Mouse (Mus musculus): ENCODE results near the gene Smpd3.
A peak's percentile ranks its signal among the peaks of the same experiment; 100 is the strongest.

The Smpd3 gene

DNA sequence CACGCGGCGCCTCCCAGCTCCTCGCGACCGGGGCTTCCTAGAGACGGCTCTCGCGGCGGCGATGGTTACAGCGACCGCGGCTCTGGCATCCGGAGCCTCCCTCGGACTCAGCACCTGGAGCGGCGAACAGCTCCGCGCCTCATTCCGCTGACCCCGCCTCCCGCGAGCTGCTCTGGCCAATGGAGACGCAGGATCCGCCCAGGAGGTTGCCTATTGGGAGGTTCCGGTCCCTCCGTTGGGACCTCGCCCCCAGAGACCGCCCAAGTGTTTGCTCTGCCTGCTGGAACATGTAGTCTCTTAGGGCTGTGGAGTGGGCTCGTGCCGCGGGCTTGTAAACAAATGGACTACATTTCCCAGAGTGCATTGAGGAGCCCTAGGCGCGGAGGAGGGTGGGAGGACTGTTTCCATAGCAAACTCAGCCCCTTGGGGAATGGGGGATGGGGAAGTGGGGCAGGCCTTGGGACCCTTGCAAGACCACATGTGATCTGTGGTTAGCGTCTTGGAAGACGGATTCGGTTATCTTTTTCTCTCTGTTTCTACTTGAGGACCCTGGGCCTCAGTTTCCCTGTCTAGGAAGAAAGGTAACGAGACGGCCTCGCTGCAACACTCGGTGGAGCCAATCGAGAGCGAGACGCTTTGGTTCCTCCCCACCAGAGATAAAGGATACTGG is at the start of gene Smpd3:
Smpd3 (minus strand) TSS at position 137 of the 670 bp plus-strand sequence.
- peak; percentile 96 for DNase-seq (ENCODE audit: low read depth, low spot score)

DNA sequence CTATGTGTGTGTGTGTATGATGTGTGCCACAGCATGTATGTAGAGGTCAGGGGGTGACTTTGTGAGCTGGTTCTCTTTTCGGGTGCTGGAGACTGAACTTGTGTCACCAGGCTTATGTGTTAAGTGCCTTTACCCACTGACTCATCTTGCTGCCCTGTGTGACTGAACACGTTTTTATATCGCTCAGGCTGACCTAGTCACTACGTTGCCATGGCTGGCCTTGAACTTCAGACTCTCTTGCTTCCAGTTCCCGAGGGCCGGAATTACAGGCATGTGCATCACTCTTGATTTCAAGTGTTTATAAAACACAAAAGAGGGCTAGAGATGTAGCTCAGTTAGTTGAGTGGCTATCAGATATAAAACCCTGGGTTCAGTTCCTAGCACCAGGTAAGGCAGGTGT is 43.2 kb upstream of the Smpd3 start:
- DNase-seq (ENCODE audit: low read depth, low spot score): no peak

DNA sequence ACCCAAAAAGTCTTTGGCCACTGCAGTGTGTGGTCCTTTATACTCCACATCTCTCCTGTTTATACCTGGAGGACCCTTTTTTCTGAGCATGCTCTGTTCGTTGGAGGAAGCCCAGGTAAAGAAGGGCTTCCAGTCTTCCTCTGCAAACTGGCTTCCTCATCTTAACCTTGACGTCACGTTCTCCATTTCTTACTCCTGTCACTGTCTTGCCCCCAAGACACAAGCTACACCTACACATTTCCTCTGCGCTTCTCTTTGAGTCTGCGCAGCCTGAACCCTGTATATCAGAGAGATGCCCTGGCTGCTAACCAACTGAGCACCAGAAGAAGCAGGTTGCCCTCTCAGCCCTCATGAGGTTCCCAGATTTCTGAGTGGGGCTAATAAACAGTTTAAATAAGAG is 41.6 kb upstream of the Smpd3 start:
- no peak for DNase-seq (ENCODE audit: low read depth, low spot score)

DNA sequence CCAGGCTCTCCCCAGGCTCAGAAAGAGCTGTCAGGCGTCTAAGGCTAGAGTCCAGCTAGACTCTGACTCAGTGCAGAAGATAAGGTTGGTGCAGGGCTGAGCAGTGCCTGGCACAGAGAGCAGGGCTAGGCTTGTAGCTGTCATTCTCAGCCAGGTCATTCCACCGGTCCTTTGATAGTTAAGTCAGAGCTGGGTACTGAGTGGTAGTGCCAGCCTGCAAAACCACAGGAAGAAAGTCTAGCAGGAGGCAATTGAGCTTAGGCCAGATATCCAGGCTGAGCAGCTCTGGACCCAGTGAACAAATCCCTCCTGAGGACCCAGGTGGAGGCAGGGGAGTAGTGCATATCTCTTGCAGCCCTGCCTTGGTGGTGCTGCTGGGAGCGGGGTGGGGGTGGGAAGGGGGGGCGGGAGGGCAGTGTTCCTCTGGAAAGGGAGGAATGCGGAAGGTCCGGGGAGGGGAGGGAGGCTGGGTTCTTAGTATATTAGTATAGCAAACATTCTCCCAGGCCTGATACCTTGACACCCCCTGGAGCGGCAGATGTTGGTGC is 40.8 kb upstream of the Smpd3 start:
- DNase-seq (ENCODE audit: low read depth, low spot score): no peak

DNA sequence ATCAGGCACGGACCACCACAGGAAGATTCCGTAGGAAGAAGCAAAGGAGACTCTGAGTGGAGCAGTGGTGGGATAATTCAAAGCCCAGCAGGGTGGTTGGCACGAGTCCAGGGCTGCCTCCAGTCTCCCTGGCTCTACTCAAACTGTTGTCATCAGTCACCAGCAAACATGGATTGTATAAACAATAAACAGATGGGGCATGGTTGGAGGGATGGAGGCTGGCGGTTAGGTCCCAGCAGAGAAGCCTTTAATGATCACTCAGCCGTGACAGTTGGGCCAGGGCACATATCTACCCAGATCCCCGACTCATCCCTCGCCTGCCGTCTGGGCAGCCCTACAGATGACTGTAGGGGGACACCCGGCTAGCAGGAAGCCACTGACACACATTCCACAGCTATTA is 39.1 kb upstream of the Smpd3 start:
- no peak for DNase-seq (ENCODE audit: low read depth, low spot score)

DNA sequence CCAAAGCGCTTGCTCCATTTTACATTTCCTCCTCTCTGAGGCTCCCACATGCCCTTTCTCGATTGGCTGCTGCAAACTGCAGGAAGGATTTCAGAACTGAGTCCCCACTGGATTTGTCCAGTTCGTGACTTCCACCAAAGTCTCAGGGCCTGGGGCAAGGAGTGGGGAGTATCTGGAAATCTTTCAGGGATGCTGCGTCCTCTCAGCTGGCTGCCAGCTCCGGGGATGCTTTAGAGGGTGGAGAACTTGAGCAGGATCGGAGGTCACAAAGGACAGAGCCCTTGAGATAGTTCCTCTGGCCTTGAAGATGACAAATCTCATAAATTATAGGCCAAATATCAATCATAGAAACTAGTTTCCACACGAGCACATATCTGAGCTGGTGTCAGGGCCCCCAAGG is 38.2 kb upstream of the Smpd3 start:
- peak; percentile 48 for DNase-seq (ENCODE audit: low read depth, low spot score)

DNA sequence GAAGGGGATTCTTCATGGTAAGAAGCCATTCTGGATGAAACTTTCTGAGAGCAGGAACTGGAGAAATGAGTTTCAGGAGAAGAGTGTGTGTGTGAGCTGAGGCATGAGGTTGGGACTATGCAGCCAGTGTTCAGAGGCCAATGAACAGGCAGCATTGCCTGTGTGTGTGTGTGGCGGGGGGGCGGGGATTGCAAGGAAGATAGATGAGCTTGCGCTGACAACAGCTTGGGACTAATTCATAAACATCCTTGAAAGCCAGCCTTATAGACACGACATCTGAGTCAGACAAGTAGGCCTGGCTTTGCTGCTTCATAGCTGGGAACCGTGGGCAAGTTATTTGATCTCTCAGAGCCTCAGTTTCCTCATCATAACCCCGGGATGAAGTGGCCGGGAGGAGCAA is 31.3 kb upstream of the Smpd3 start:
- DNase-seq (ENCODE audit: low read depth, low spot score): no peak

DNA sequence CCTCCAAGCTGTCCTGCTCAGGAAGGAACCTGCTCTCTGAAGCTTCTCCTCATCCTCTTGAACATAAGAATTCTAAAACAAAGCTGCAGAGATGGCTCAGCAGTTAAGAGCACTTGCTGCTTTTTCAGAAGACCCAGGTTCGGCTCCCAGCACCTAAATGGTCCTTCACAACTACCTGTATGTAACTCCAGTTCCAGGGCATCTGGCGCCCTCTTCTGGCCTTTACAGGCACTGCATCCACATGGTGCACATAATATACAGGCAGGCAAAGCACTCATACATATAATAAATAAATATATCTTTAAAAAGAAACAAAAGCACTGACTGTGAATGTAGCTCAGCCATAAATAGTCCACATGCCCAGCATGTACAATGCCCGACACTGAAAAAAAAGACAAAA is 30.7 kb upstream of the Smpd3 start:
- no peak for DNase-seq (ENCODE audit: low read depth, low spot score)

DNA sequence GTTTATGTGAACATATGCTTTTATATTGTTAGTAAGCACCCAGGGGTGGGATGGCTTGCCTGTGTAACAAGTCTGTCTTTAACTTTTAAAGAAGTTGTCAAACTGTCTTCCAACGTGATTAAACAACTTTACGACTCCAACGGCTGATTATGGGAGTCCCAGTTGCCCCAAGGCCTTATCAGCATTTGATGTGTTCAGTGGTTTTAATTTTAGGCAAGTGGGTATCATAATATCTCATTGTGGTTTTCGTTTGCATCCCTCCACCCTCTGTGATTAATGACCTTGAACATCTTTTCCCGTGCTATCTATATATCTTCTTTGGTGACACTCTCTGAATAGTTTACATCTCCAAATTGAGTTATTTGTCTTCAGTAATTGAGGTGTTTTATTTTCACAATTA is 27.0 kb upstream of the Smpd3 start:
- no peak for DNase-seq (ENCODE audit: low read depth, low spot score)

DNA sequence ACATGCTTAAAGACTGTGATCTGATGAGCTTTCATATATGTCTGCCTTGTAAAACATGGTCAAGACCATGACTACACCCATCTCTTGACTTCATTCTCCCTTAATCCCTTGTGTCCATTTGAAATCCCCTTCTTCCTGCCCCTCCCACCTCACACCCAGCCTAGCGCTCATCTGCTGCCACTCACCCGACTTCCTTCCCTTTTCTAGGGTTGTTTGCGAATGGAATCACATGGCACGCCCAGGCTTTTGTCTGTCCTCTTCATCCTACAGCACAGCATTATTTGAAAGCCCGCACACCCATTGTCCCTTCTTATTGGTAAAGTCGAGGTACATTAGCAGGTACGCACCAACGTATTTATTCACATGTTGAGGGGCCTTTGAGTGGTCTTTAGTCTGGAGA is 26.5 kb upstream of the Smpd3 start:
- DNase-seq (ENCODE audit: low read depth, low spot score): no peak

DNA sequence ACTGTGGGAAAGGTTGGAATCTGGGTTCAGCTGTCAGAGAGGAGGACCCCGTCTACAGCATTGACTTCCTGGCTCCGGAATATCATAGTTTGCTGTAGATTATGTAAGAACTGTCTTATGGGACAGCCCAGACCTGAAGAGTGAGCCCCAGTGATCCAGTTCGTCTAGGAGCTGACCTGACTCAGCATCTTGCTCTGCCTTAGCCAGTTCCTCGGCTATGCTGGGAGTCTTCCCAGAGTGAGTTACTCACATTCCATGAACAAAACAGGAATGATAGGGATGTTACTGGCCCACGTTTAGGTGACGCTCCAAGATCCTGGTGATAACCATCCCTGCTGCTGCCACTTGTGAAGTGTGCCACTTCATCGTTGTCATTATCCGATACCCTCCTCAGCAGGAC is 25.5 kb upstream of the Smpd3 start:
- DNase-seq (ENCODE audit: low read depth, low spot score): no peak

DNA sequence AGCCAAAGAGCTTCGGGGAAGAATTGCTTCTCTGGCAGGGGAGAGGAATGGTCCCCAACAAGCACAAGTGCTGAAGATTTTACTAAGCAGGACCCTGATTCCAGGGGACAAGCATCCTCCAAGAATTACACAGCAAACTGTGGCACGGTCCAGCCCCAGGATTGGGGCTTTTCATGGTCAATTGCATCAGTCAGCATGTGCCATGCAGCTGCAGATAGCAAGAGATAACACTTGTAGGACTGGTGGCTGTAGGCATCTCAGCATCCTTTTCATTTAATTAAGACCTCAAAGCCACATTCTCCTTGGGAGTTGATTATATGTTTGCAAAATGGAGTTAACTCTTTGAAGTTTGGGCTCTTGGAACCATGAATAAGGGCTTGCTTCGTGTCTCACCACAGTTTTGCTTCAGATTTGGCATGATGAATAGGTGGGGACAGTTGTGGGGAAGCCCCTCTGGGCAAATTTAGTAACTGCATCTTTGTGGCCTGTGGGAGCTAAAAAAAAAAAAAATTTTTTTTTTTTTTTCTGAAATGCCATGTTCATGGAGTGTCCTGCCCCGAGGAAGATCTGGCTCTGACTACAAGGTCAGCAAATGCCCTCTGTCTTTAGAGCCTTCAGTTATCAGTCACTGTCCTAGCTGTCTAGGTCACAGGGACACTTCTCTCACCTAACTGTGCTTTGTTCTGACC is 22.0 kb upstream of the Smpd3 start:
- DNase-seq (ENCODE audit: low read depth, low spot score): no peak

DNA sequence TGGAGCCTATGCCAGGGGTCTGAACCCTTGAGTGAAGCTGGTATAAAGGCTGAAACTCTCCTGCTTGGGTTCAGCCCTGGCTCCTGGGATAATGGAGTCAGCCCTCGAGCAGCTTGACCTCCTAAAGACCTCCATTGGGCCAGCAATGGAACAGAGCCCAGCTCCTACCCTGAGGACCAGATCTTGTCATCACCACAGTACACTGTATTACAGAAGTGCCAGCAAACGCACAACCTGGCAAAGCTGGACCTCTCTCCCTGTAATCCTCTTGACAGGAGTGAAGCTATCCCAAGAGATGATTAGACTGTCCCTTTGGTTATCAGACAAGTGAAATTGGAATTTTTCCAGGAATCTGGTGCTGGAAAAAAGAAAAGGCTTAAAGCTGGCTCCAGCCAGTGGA is 13.3 kb upstream of the Smpd3 start:
- no peak for DNase-seq (ENCODE audit: low read depth, low spot score)

DNA sequence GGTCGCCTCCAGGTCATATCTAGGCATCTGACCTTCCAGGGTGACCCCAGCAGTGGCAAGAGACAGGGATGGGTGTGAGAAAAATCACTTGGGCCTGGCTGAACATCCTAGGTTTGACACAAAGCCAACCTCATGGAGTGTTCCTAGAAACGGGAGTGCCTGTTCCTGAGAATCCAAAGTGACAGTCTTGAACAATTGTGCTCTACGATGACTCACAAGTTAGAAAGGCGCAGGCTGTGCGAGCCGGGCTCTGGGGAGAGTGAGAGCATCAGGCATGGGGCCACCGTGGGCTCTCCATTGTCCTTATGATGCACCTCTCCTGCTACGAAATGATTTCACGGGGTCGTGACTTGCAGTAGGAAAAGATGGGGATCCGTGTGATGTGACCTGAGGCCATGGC is 11.6 kb upstream of the Smpd3 start:
- peak; percentile 46 for DNase-seq (ENCODE audit: low read depth, low spot score)

DNA sequence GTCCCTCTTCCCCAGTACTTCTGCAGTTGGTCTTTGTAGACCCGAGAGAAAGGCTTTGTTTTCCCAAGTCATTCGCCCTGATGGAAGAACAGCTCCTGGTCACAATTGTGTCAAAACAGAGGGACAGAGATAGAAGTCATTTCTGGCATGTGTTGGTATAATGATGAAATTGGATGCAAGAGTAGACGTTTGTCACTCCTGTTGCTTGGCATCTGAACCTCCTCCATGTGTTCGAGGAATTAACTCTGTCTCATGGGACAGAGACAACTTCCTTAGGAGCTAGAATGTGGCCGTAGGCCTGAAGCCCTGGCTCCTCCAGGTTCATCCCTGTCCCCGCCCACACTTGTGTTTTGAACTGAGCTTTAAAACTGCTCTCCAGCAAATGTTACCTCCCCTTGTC is 8.3 kb upstream of the Smpd3 start:
- DNase-seq (ENCODE audit: low read depth, low spot score): no peak

DNA sequence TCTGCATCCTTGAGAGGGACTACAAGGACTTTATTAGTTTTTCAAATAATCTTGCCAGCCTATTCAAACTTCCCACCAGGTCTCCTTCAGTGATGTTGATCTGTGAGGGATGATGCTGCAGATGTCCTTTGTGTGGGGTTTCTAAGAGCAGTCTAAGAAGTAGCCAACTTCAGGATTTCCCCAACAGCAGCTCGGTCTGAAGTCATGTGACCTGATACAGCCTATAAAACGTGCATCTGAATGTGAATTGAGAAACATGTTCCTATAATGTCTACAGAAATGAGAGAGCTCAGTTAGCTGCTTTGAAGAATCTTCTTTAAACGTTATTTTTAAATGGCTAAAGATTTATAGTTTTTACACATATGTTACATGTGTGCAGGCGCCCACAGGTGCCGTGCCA is 5.7 kb upstream of the Smpd3 start:
- no peak for DNase-seq (ENCODE audit: low read depth, low spot score)

DNA sequence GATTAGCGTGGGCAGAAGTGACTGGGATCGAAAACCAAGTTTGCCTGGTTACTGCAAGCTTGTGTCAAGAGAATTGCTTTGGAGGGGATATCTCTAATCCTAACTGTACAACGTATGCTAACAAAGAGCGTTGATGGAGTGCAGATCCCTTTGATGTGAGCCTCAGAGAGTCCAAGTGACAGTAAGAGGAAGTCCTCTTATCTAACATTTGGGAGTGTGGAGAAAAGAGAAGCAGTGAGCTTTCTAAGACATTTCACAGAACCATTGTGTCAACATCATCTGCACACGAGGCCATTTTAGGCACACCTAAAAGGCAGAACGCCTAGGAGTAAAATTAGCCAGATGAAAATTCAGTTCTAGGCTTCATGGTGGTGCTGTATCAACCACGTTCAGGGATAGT is 5.0 kb upstream of the Smpd3 start:
- DNase-seq (ENCODE audit: low read depth, low spot score): no peak

DNA sequence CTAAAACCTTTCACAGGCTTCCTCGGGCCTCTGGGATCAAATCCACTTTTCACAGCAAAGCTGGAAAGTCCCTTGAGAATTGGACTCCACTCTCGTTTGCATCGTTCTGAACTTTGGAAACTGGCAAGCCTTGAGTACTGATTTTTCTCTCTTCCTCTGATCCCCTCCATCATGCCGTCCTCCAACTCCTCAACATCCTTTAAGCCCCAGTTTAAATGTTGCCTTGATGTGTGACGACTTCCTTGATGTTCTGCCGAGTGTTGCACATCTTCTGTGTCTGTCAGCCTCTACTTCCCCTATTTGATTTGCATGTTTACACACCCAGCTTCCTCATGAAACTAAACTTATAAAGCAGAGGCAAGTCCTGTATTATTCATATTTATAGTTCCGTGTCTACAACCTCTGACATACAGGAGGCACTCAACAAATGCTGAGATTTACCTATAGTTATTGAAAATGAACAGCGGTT is 987 bp upstream of the Smpd3 start:
- DNase-seq (ENCODE audit: low read depth, low spot score): peak; percentile 46

DNA sequence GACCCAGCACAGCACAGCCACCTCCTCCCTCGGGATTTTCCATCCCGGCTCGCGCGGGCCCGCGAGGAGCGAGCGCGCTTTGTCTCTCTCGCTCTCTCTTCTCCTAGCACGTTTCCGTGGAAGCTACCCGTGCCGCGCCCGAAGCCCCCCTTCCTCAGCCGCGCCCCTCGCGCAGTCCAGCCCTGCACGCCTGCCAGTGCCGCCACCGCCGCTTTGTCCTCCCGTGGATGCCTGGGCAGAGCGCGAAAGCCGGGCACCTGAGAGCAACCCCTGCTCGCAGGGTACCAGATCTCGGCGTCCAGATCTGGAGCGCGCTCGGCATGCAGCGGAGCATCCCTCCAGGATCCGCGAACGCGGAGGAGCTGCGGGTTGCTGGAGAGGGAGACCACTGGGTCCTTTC is 1.2 kb downstream of the Smpd3 start:
- no peak for DNase-seq (ENCODE audit: low read depth, low spot score)

DNA sequence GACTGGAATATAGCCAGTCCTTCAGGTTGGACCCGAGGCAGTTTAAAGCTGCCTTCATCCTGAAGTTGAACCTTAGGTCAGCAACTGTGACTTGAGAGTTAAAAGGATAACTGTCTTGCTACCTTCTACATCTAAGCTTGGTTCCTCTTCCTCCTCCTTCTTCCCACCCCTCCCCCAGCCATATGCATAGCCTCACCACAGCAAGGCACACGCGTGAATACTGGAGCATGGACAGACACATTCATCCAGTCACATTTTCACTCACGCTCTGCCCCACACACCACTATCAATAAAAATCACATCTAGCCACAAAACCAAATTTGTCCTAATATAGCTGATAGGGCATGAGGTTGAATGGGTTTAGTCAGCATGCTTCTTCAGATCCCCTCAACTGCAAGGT is 1.8 kb downstream of the Smpd3 start:
- DNase-seq (ENCODE audit: low read depth, low spot score): no peak

DNA sequence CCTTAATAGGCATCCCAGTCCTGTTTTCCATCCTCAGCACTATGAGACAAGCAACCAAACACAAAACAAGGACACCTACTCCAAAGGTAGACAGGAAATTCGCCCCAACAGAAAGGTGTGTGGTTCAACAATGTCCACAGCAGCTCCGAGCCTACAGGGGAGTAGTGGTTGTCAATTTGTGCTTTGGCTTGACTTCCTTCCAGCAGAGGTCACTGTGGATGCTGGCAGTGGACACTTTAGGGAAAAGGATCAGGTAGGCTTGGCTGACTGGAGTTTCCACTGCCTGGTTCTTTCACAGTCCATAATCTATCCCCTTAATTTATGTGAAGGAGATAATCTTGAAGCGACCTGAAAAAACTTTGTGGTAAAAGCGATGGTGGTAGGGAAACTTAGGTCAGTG is 2.6 kb downstream of the Smpd3 start:
- no peak for DNase-seq (ENCODE audit: low read depth, low spot score)

DNA sequence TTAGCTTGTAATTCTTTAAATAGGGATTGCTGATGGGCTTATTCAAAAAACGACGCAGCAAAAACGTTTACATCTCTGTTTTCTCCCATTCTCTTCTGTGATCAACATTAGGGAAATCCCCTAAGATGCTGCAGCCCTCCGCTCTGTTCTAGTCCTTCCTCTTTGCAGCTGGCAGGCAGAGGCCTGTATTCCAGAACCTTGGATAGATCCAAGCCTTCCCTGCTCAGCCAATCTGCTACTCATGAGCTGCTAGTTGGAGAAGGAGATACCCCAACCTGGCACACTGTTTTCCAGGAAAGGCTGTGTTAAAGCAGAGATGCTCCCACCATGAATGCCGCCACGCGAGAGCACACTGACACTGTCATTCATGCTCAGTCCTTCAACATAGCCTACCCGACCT is 4.4 kb downstream of the Smpd3 start:
- DNase-seq (ENCODE audit: low read depth, low spot score): no peak

DNA sequence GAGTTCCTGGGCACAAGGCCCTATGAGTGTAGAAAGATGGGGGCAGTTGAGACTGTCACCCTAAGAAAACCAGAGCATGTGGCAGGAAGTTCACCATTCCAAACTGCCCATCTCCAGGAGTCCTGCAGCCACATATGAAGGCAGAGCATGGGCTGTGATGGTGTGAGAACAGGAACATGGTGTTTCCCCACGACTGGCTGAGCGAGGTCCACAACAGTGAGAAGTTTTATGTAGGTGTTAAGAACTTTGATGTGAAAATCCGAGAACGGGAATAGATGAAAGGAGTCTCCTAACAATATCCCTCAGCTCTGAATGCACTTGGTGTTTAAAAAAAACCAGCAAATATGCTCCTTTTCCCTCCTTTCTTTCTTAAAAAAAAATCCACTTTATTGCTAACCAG is 5.3 kb downstream of the Smpd3 start:
- no peak for DNase-seq (ENCODE audit: low read depth, low spot score)

All from skeletal muscle tissue, adult 2 months (tissue).